Mouse (Mus musculus) layer of hippocampus, adult 2 months (tissue): Measurements from ENCODE around the gene Herc1. TPM values are rescaled to one million over a fixed set of nuclear protein-coding genes. Genes with fewer than 3 reads are reported as not detected.

ENCODE experiments used
- DNase-seq, 2 experiments: peaks; one replicate each; pipeline ENCODE4 v3.0.0; 2022; ENCODE audit warnings: low spot score in 2 of 2
- H3K27ac ChIP-seq: fragments of 200-600 bp; 2 replicates; pipeline ENCODE4 v1.8.1; 2022
- H3K4me3 ChIP-seq: fragments of 200-600 bp; 2 replicates; pipeline ENCODE4 v1.8.1; 2022; ENCODE audit warnings: mild to moderate bottlenecking
- CTCF ChIP-seq: fragments of 200-600 bp; conservative IDR thresholded peaks from 2 replicates; pipeline ENCODE4 v1.8.1; 2022; ENCODE audit warnings: antibody characterized with exemption, mild to moderate bottlenecking, moderate library complexity
- long read RNA-seq, 2 experiments: library from polyadenylated mRNA; stranded (forward); transcript quantifications; one replicate each; pipeline ENCODE4 v2.0.0; 2021; ENCODE audit warnings: borderline mapping rate in 2 of 2
- total RNA-seq, 2 experiments: library from RNA; stranded (reverse); gene quantifications; 2 replicates each; pipeline ENCODE4 v1.2.3; 2021

Herc1 gene
- 100 to 1,000 TPM; 108 to 119 TPM for total RNA-seq
- long read RNA-seq, experiment 1, partial matches to known transcripts, result 8 of 16 reads
- long read RNA-seq, experiment 1, other reads (novel, unspliced or antisense), result 8 of 16 reads
- long read RNA-seq, experiment 2, partial matches to known transcripts, result 11 of 19 reads
- long read RNA-seq, experiment 2, other reads (novel, unspliced or antisense), result 8 of 19 reads

GRCm38 (mm10) chr9:66349860-66350787, at the start of gene Herc1:
Herc1 (plus strand) TSS chr9:66350450.
- TF ChIP-seq CTCF, result no peak
- DNase-seq, result peak; percentile 94 to 95
- Histone ChIP-seq H3K4me3 (peak within 1 kb of the TSS; percentile 86), H3K27ac (peak within 1 kb of the TSS; percentile 98)

GRCm38 (mm10) chr9:66304320-66305090, 45.7 kb upstream of the Herc1 start:
- DNase-seq, result no peak
- no peak for TF ChIP-seq CTCF
- peak overlapping the region; percentile 60 for H3K4me3 ChIP-seq
- peak overlapping the region; percentile 94 for H3K27ac ChIP-seq

- TF ChIP-seq CTCF, result no peak
- H3K4me3 ChIP-seq, result peak overlapping the region; percentile 60
- H3K27ac ChIP-seq, result peak overlapping the region; percentile 94
- DNase-seq, result peak; percentile 75 to 82
These were observed 44.8 kb upstream of the Herc1 start for GRCm38 (mm10) chr9:66305121-66306112.

GRCm38 (mm10) chr9:66306414-66306813, 43.8 kb upstream of the Herc1 start:
- no peak for TF ChIP-seq CTCF
- DNase-seq, result no peak
- H3K4me3 ChIP-seq, result no peak overlapping the region
- peak overlapping the region; percentile 94 for H3K27ac ChIP-seq

GRCm38 (mm10) chr9:66307341-66307740, 42.9 kb upstream of the Herc1 start:
- DNase-seq, result no peak
- Histone ChIP-seq H3K4me3 (no peak overlapping the region), H3K27ac (no peak overlapping the region)
- no peak for TF ChIP-seq CTCF

- no peak overlapping the region for H3K27ac ChIP-seq
- no peak overlapping the region for H3K4me3 ChIP-seq
- no peak for DNase-seq
- TF ChIP-seq CTCF, result no peak
These were observed 41.5 kb upstream of the Herc1 start for GRCm38 (mm10) chr9:66308741-66309140.

- DNase-seq, result no peak
- TF ChIP-seq CTCF, result no peak
- Histone ChIP-seq H3K4me3 (no peak overlapping the region), H3K27ac (peak overlapping the region; percentile 33; the same call in 1 of the 2 replicates)
These were observed 38.8 kb upstream of the Herc1 start for GRCm38 (mm10) chr9:66311458-66311857.

GRCm38 (mm10) chr9:66316603-66317002, 33.6 kb upstream of the Herc1 start:
- TF ChIP-seq CTCF, result no peak
- DNase-seq, result no peak
- no peak overlapping the region for H3K27ac ChIP-seq
- H3K4me3 ChIP-seq, result no peak overlapping the region

GRCm38 (mm10) chr9:66322010-66322931, 28.0 kb upstream of the Herc1 start:
- Histone ChIP-seq H3K4me3 (no peak overlapping the region), H3K27ac (peak overlapping the region; percentile 81)
- TF ChIP-seq CTCF, result no peak
- peak; percentile 37 to 44 for DNase-seq

- Histone ChIP-seq H3K4me3 (no peak overlapping the region), H3K27ac (no peak overlapping the region)
- no peak for TF ChIP-seq CTCF
- DNase-seq, result no peak
These were observed 23.4 kb upstream of the Herc1 start for GRCm38 (mm10) chr9:66326879-66327278.

- TF ChIP-seq CTCF, result no peak
- Histone ChIP-seq H3K27ac (no peak overlapping the region), H3K4me3 (no peak overlapping the region)
- no peak for DNase-seq
These were observed 20.8 kb upstream of the Herc1 start for GRCm38 (mm10) chr9:66329474-66329873.
